Mouse (Mus musculus): Measurements from ENCODE around the gene Cd6. TPM values are rescaled to one million over a fixed set of nuclear protein-coding genes. Genes with fewer than 3 reads are reported as not detected.

The Cd6 gene
- 0.19 TPM in 1 of 2 replicates, not detected in the other for polyA plus RNA-seq (2015; fragmentation: Nextera tagmentation; extraction: Ambion mirVana)

DNA sequence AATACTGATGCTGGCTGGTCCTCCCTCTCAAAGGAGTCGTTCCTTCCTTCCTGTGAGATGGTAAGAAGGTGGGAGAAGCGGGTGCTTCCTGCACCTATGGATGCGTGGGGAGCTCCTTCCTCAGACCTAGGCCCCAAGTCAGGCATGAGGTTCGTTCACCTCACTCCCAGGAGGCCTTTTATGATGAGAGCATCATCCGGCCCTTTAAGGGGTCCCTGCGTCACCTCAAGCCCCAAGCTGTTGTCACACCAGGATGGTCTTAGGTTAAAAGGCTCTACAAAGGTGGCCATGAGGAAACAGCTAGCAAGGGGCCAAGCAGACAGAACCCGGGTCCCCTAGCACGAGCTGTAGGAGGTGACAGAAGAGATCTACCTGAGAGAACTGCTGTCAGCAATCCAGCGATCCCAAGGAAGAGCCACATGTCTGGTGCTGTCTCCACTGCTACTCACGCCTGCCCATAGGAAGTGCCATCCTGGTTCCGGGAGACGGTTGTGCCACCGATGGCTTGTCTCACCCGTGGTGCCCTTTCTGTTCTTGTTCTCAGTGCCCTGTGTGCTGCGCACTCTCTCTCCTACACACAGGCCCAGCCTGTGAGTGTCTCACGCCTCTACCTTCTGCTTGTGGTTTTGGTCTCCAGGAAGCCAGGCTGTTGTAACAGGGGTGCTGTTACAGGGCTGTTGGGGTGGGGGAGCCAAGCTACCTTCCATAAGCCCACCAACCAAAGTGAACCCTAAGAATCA, at the start of gene Cd6:
Gene Cd6 (minus strand): TSS at position 623 of the 740 bp plus-strand sequence.
- H3K4me2 ChIP-seq, result no peak within 1 kb of the TSS
- H3K9ac ChIP-seq, result no peak within 1 kb of the TSS
- H3K4me1 ChIP-seq, result no peaks in the 10 kb centered on the region
- ATAC-seq (replicated peaks), result no peak
- no peaks in the 10 kb centered on the region for H3K36me3 ChIP-seq (replicated peaks)
- 91% methylated on average over 16 of the region's 16 CpGs for WGBS
- H3K27me3 ChIP-seq (replicated peaks), result no peaks in the 10 kb centered on the region; the same call in 1 of the 2 replicates
- H3K27ac ChIP-seq, result no peak within 1 kb of the TSS
- no peaks in the 10 kb centered on the region for H3K9me3 ChIP-seq
- H3K4me3 ChIP-seq, result no peak within 1 kb of the TSS

DNA sequence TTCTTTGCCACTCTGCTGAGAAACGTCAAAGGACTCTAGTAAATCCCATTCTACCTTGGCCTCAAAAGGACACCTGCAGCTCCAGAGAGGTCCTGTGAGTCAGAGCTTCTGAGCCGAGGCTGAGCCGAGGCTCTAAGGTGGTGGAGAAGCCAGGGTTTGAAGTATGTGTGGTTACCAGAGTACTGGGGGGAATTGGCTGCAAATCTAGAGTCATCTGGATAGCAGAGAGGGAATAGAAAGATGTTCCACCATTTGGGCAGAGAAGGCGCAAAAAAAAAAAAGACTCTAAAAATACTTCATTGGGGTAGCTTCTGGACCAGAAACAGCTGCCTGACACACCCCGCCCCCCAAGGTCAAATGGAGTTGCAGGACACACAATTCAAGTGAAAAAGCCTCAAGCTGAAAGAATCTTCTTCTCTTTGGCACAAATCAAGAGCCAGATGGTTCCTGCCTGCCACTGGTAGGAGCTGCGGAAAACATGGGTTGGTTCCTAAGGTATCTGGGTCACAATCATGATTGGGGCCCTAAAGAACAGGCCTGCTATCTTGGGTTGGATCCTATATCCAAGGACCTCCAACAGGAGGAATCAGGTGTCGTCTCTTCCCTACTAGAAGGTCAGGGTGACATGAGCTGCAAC, 48.5 kb upstream of the Cd6 start:
- Histone ChIP-seq H3K27me3 (replicated peaks) (no peaks in the 10 kb centered on the region), H3K9me3 (no peaks in the 10 kb centered on the region), H3K36me3 (replicated peaks) (peaks cover 9% of the 10 kb centered on the region; the same call in 1 of the 2 replicates), H3K4me2 (no peak overlapping the region), H3K4me1 (peaks cover 27% of the 10 kb centered on the region), H3K4me3 (no peak overlapping the region), H3K27ac (no peak overlapping the region), H3K9ac (no peak overlapping the region)
- ATAC-seq (replicated peaks), result no peak
- 92% methylated on average over 7 of the region's 7 CpGs for WGBS

DNA sequence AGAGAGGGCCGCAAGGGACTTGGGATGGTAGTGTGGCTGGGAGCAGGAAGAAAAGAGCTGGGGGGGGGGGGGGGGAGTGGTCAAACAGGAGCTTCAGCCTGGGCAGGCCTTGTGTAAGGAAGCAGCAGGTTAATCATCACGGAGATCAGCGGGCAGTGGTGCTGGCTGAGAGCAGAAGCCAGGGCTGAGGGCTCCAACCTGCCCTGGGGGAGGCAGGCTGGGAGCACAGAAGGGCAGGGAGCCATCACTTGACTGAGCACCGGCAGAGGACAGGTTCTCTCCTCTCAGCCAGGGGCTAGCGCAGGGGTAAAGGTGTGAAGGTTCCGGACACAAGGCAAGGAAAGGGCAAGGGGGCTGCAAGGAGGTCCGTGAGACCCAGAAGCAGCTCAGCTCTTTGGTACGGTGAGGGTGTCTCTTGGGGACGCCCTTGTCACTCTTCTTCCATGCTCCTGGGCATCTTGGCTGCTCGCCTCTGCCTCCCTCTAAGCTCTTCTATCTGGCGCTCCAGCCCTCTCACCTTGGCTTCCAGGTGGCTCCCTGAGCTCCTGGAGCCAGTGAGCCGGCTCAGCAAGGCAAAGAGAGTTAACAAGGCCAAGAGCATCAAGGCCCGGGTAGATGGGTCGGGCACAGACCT, 41.6 kb upstream of the Cd6 start:
- 81% methylated on average over 14 of the region's 14 CpGs for WGBS
- Histone ChIP-seq H3K9ac (no peak overlapping the region), H3K27me3 (replicated peaks) (no peaks in the 10 kb centered on the region), H3K4me2 (no peak overlapping the region), H3K27ac (no peak overlapping the region), H3K36me3 (replicated peaks) (peaks cover 33% of the 10 kb centered on the region), H3K4me1 (peaks cover 26% of the 10 kb centered on the region), H3K4me3 (no peak overlapping the region), H3K9me3 (no peaks in the 10 kb centered on the region)
- ATAC-seq (replicated peaks), result no peak

DNA sequence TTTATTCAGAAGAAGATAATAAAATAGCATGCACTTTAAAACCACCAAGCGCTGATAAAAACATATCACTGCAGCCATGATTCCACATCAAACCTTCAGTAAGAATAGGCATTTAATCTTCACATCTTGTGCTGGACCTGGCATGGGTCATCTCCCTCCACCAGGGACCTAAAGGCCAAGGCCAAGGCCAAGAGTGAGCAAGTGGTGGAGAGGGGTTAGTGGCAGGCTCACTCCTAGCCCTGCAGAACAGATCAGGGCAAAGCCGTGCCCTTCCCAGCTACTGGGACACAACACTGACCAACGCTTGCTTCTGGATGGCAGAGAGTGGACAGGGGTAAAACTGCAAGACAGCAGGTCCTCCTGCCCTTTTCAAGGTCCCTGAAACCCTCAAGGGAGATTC, 40.8 kb upstream of the Cd6 start:
- Histone ChIP-seq H3K9me3 (no peaks in the 10 kb centered on the region), H3K4me1 (peaks cover 29% of the 10 kb centered on the region), H3K9ac (no peak overlapping the region), H3K4me3 (no peak overlapping the region), H3K4me2 (no peak overlapping the region), H3K27ac (peak overlapping the region; percentile 91; the same call in 1 of the 2 replicates), H3K36me3 (replicated peaks) (peaks cover 37% of the 10 kb centered on the region), H3K27me3 (replicated peaks) (no peaks in the 10 kb centered on the region)
- 88% methylated on average over 3 of the region's 3 CpGs for WGBS
- no peak for ATAC-seq (replicated peaks)

DNA sequence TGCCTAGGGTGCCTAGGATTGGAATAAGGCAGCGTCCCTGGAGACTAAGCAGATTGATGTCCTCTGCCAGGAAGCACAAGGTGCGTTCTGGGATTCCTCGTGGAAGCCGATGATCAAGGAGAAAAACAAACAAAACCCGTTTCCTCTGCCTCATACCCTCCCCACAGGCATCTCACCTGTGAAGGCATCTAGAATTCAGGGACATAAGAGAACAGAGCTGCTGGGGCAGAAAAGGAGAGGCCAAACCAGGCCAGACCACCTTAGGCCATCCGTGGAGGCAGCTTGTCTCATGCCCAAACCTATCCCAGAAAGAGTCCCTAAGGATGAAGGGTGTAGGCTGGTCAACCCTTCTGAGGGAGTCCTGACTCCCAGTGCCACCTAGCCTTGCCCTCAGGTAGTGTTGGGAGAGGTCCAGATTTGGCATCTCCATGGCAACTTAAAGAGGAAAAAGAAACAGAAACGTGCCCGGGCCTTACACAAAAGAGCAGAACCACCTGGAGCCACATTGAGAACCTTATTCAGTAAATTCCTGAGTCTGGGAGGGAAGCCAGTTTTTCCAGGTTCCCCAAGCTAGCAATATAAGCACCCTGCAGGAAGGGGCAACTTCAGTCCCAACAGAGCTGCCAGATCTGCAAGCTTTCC, 40.1 kb upstream of the Cd6 start, which contains the start of gene Tmem132a:
Gene Tmem132a (minus strand): TSS at position 55 of the 642 bp plus-strand sequence.
- 2% methylated on average over 8 of the region's 8 CpGs for WGBS
- peak within 1 kb of the TSS; percentile 76 for H3K4me3 ChIP-seq
- H3K9me3 ChIP-seq, result no peaks in the 10 kb centered on the region
- H3K36me3 ChIP-seq (replicated peaks), result peaks cover 44% of the 10 kb centered on the region
- no peaks in the 10 kb centered on the region for H3K27me3 ChIP-seq (replicated peaks)
- ATAC-seq (replicated peaks), result peak; percentile 53
- H3K9ac ChIP-seq, result peak within 1 kb of the TSS; percentile 93
- H3K4me2 ChIP-seq, result peak within 1 kb of the TSS; percentile 71
- H3K4me1 ChIP-seq, result peaks cover 32% of the 10 kb centered on the region
- H3K27ac ChIP-seq, result peak within 1 kb of the TSS; percentile 91

DNA sequence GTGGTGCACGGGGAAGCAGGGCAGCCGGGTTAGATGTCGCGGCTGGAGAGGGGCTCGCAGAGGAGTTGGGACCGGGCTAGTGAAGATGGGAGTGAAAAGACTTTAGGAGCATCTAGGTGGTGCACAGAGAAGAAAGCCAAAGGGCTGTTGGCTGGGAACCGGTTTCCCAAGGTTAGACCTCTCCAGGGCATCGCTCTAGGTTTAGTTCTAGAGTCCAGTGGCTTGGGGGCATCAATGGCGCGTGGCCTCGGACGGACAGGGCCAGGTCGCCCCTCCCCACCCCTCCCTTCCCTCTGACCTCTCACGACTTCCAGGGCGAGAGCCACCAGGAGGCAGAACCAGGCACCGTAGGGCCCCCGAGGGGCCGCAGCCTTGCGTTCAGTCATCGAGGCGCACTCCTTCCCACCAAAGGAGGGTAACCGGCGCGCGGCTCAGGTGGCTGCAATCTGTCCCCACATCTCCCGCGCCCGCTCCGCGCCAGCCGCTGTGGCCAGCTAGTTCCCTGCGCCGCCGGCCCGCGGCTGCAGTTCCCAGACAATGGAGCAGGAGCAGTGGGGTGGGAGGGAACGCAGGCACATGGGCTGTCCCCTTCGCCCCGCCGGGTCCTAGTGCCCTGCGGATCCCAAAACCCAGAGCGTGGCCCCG, 39.5 kb upstream of the Cd6 start:
- Histone ChIP-seq H3K27ac (peak overlapping the region; percentile 91), H3K4me2 (peak overlapping the region; percentile 71), H3K9ac (peak overlapping the region; percentile 93), H3K9me3 (no peaks in the 10 kb centered on the region), H3K4me3 (peak overlapping the region; percentile 76), H3K27me3 (replicated peaks) (no peaks in the 10 kb centered on the region), H3K4me1 (peaks cover 32% of the 10 kb centered on the region), H3K36me3 (replicated peaks) (peaks cover 51% of the 10 kb centered on the region)
- peak; percentile 96 for ATAC-seq (replicated peaks)
- under 1% methylated on average over 41 of the region's 43 CpGs for WGBS

DNA sequence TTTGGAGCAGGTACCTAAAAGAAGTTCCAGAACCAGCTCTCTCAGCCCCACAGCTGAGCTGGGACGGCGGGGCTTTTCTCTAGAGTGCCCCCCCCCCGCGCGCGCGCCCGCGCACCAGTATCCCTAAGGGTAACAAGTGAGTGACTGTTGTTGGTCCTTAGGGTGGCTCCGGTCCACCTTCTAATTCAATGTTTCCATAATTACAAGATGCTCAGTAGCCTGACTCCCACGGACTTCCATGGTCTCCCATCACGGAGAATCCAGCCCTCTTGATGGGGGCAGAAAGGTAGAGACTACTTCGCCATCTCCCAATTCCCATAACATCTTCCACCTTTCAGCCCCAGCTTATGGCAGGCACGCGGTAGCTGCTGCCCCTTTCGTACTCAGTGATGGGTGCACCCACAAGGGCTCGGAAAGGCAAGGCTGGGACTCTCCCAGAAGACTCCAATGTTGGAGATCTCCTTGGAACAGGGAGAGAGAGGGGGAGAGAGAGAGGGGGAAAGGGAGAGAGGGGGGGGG, 38.8 kb upstream of the Cd6 start:
- Histone ChIP-seq H3K36me3 (replicated peaks) (peaks cover 51% of the 10 kb centered on the region), H3K9ac (peak overlapping the region; percentile 93), H3K27ac (peak overlapping the region; percentile 91), H3K4me2 (peak overlapping the region; percentile 71), H3K27me3 (replicated peaks) (no peaks in the 10 kb centered on the region), H3K4me1 (peaks cover 32% of the 10 kb centered on the region), H3K4me3 (peak overlapping the region; percentile 76), H3K9me3 (no peaks in the 10 kb centered on the region)
- under 1% methylated on average over 17 of the region's 17 CpGs for WGBS
- ATAC-seq (replicated peaks), result peak; percentile 44

DNA sequence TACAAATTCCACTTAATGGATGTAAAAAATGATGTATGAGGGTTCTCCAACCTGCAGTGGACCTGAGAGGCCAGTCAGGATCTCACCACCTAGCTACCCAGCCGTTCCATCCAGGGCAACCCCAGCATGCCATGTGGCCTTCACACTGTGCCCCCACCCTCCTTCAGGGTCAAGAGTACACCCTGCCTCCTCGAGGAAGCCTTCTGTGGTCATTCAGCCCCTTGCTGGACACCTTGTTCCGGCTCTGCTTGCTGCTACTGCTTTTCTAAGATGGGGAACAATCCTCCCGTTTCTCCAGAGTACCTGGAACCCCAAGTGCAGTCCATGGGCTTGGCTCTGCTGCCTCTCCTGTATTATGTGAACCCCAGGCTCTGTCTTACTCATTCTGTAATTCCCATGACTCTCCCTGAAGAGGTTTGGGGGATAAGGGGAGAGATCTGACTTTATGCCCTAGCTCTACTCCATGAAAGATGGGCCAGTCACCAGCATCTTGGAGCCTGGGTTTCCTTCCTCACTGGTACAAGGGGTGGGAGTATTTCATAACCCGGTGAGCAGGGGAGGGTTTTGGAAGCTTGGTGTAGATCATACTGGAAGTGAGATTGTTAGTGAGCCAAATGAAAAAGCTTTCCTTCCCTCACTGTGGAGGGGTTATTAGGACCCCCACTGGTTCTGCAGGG, 38.2 kb upstream of the Cd6 start:
- Histone ChIP-seq H3K4me3 (peak overlapping the region; percentile 76), H3K27me3 (replicated peaks) (no peaks in the 10 kb centered on the region), H3K9ac (peak overlapping the region; percentile 93), H3K9me3 (no peaks in the 10 kb centered on the region), H3K27ac (peak overlapping the region; percentile 91), H3K4me2 (peak overlapping the region; percentile 71), H3K4me1 (peaks cover 32% of the 10 kb centered on the region), H3K36me3 (replicated peaks) (peaks cover 51% of the 10 kb centered on the region)
- no peak for ATAC-seq (replicated peaks)
- 20% methylated on average over 5 of the region's 5 CpGs for WGBS

- no peak for ATAC-seq (replicated peaks)
- peak overlapping the region; percentile 71; the same call in 1 of the 2 replicates for H3K4me2 ChIP-seq
- no peaks in the 10 kb centered on the region for H3K27me3 ChIP-seq (replicated peaks)
- 92% methylated on average over 13 of the region's 13 CpGs for WGBS
- H3K27ac ChIP-seq, result no peak overlapping the region
- no peaks in the 10 kb centered on the region for H3K9me3 ChIP-seq
- H3K4me3 ChIP-seq, result no peak overlapping the region
- no peak overlapping the region for H3K9ac ChIP-seq
- H3K36me3 ChIP-seq (replicated peaks), result peaks cover 47% of the 10 kb centered on the region
- peaks cover 32% of the 10 kb centered on the region for H3K4me1 ChIP-seq
Measured at GRCm38 (mm10) chr19:10866351-10866750, 36.5 kb upstream of the Cd6 start.

DNA sequence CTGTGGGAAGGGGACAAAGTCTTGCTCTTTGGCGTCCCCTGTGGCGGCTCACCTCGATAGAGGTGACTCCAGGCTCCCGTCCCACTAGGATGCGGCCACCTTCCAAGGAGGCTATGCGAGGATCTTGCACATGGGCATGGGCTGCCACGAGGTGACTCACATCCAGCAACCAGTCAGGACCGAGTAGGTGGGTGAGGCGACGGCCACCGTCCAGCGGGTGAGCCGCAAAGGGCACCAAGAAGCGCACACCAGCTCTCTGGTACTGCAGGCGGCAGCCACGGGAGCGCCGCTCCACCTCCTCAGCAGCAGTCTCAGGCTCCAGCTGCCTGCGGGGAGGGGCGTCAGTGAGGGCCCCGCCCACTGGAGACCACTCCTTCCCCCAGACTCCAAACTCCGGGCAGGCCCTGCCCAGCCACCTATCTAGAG, 30.2 kb upstream of the Cd6 start:
- no peaks in the 10 kb centered on the region for H3K27me3 ChIP-seq (replicated peaks)
- no peaks in the 10 kb centered on the region for H3K9me3 ChIP-seq
- 58% methylated on average over 22 of the region's 22 CpGs for WGBS
- H3K9ac ChIP-seq, result no peak overlapping the region
- H3K4me1 ChIP-seq, result no peaks in the 10 kb centered on the region
- no peak overlapping the region for H3K4me2 ChIP-seq
- H3K27ac ChIP-seq, result no peak overlapping the region
- H3K36me3 ChIP-seq (replicated peaks), result peaks cover 76% of the 10 kb centered on the region
- H3K4me3 ChIP-seq, result no peak overlapping the region
- ATAC-seq (replicated peaks), result no peak

DNA sequence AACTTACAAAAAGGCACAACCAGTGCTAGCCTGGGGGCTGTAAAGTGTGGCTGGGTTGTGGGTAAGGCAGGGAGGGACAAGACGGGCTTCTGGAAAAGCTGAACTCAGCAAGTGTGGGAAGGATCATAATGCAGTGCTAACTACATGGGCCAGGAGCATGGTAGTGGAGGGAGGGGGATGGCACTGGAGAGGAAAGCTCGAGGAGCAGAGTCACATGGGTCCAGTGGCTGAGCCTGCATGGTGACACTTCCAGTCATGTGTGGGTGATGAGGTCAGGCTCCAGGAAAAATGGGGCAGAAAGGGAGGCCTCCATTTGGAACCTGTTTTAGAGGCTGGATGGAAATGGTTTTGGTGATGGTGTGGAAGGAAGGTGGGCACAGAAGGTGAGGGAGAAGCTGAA, 26.7 kb upstream of the Cd6 start:
- Histone ChIP-seq H3K4me2 (no peak overlapping the region), H3K4me3 (no peak overlapping the region), H3K9me3 (no peaks in the 10 kb centered on the region), H3K4me1 (no peaks in the 10 kb centered on the region), H3K9ac (no peak overlapping the region), H3K27me3 (replicated peaks) (no peaks in the 10 kb centered on the region), H3K36me3 (replicated peaks) (peaks cover 44% of the 10 kb centered on the region), H3K27ac (0 out of 2 replicates have a peak overlapping the region, but pooled peaks have one; percentile 15)
- peak; percentile 16 for ATAC-seq (replicated peaks)
- 54% methylated on average over 2 of the region's 2 CpGs for WGBS
